In genomic region chr2:153153033-153153450, GRCm38 (mm10) we compare ENCODE assay signal across 26 mouse cellular contexts. TPM values are rescaled to one million over a fixed set of nuclear protein-coding genes. Genes with fewer than 3 reads are reported as not detected.
DNase-seq lines count a peak whose midpoint lies in the region; ATAC-seq lines count a peak whose summit lies in the region.
"Had no signal": no experiment of that assay in that cellular context is flagged by ENCODE, and none has a peak within 500 bp of the region (broad histone marks: within the 10 kb centered on the region; RNA-seq: fewer than 3 reads in every experiment).

No protein-coding gene starts in this region.

- intact Hi-C loops in left cerebral cortex, postnatal 10 days (cut with DNase I): loop anchor here (10.0 kb wide), 1 partner anchor 262 kb away; no protein-coding TSS in a partner anchor

- 48% methylated on average over 4 of the region's 4 CpGs for WGBS in intestine, embryonic 15.5 days
- WGBS in heart, embryonic 10.5 days: 57% methylated on average over 4 of the region's 4 CpGs

- H3K9ac ChIP-seq in intestine, embryonic 15.5 days: no peak overlapping the region
- H3K9ac ChIP-seq: forebrain, postnatal 0 days; heart, embryonic 12.5 days; hindbrain, embryonic 13.5 days; limb, embryonic 12.5 days; liver, embryonic 15.5 days; lung, embryonic 14.5 days had no signal

- H3K4me2 ChIP-seq in intestine, embryonic 15.5 days (replicated peaks): no peak overlapping the region
- H3K4me2 ChIP-seq: heart, embryonic 12.5 days; hindbrain, embryonic 13.5 days; limb, embryonic 12.5 days; liver, embryonic 15.5 days; lung, embryonic 14.5 days had no signal

- no peak for DNase-seq in cerebellum, postnatal 4 days (ENCODE audit: low spot score in 2 of 2)
- DNase-seq in cerebellum, postnatal 10 days: peak; percentile 48 to 63
- no peak for DNase-seq in lung, postnatal 4 days
- no peak for DNase-seq in heart, embryonic 10.5 days (ENCODE audit: low spot score)
- no peak for DNase-seq in left cerebral cortex, postnatal 10 days (ENCODE audit: extremely low spot score in 1 of 2, low spot score in 2 of 2)
- DNase-seq: adrenal gland, adult 8-10 months; forebrain, postnatal 0 days; gastrocnemius, postnatal 14 days; heart, adult 11 months; heart, postnatal 4 days; kidney, adult 8-10 months; kidney, postnatal 10 days; layer of hippocampus, adult 9-11 months; lung, embryonic 14.5 days; lung, postnatal 14 days; right cerebral cortex, postnatal 25 days had no signal

- H3K27me3 ChIP-seq in intestine, embryonic 15.5 days (replicated peaks): no peaks in the 10 kb centered on the region
- H3K27me3 ChIP-seq in heart, embryonic 10.5 days (ENCODE audit: insufficient read depth, poor library complexity, severe bottlenecking): 0 out of 2 replicates have a peak, but pooled peaks cover 3% of the 10 kb centered on the region
- H3K27me3 ChIP-seq: hindbrain, embryonic 13.5 days had no signal

- 0 out of 2 replicates have a peak overlapping the region, but pooled peaks have one; percentile 6 for H3K27ac ChIP-seq in intestine, embryonic 15.5 days
- H3K27ac ChIP-seq in heart, embryonic 10.5 days: no peak overlapping the region
- H3K27ac ChIP-seq: hindbrain, embryonic 13.5 days; limb, embryonic 12.5 days; liver, embryonic 15.5 days; midbrain, embryonic 10.5 days had no signal

- H3K4me3 ChIP-seq in intestine, embryonic 15.5 days (replicated peaks): no peak overlapping the region
- H3K4me3 ChIP-seq in heart, embryonic 10.5 days: no peak overlapping the region
- H3K4me3 ChIP-seq: erythroblast, embryonic 14.5 days; heart, embryonic 12.5 days; hindbrain, embryonic 13.5 days; limb, embryonic 12.5 days; liver, embryonic 15.5 days; midbrain, embryonic 10.5 days had no signal

- H3K36me3 ChIP-seq in intestine, embryonic 15.5 days: no peaks in the 10 kb centered on the region
- no peaks in the 10 kb centered on the region for H3K36me3 ChIP-seq in heart, embryonic 10.5 days
- H3K36me3 ChIP-seq: heart, embryonic 12.5 days; hindbrain, embryonic 13.5 days; limb, embryonic 12.5 days; liver, embryonic 15.5 days; midbrain, embryonic 10.5 days had no signal

- no peaks in the 10 kb centered on the region for H3K9me3 ChIP-seq in intestine, embryonic 15.5 days
- H3K9me3 ChIP-seq in heart, embryonic 10.5 days: no peaks in the 10 kb centered on the region
- H3K9me3 ChIP-seq: heart, embryonic 12.5 days; hindbrain, embryonic 13.5 days; limb, embryonic 12.5 days; liver, embryonic 15.5 days; midbrain, embryonic 10.5 days had no signal

- ATAC-seq in cerebellum, adult (ENCODE audit: insufficient number of reproducible peaks, low FRiP score, low TSS enrichment): peak; percentile 67; the same call in 1 of the 2 replicates
- peak; percentile 85 for ATAC-seq in intestine, embryonic 15.5 days
- no peak for ATAC-seq in granulocyte monocyte progenitor cell, adult 5-6 weeks (replicated peaks; ENCODE audit: poor library complexity, severe bottlenecking)
- ATAC-seq: forebrain, postnatal 0 days; midbrain, embryonic 16.5 days had no signal

- H3K4me1 ChIP-seq in intestine, embryonic 15.5 days (replicated peaks): no peaks in the 10 kb centered on the region
- H3K4me1 ChIP-seq in heart, embryonic 10.5 days: peaks cover 17% of the 10 kb centered on the region; the same call in 1 of the 2 replicates
- H3K4me1 ChIP-seq: hindbrain, embryonic 13.5 days; limb, embryonic 12.5 days; liver, embryonic 15.5 days; midbrain, embryonic 10.5 days had no signal

RNA-seq across cellular contexts. Expression of gene Tm9sf4, which starts 8.1 kb away (rescaled TPM):
- polyA plus RNA-seq in intestine, embryonic 15.5 days (2015; fragmentation: Nextera tagmentation; extraction: Ambion mirVana): 82.5 and 84.9 TPM in 2 replicates
- 54.2 and 60.7 TPM in 2 replicates for total RNA-seq in granulocyte monocyte progenitor cell, adult 5-6 weeks (2014; fragmentation: Nextera tagmentation)
- total RNA-seq in granulocyte monocyte progenitor cell, adult 5-6 weeks (2017): 61.3 and 91.4 TPM in 2 replicates
- polyA plus RNA-seq in heart, embryonic 10.5 days (2016; fragmentation: Nextera tagmentation; extraction: Ambion mirVana): 74.4 and 80.4 TPM in 2 replicates
- 100 to 1,000 TPM; 123 to 128 TPM for total RNA-seq in left cerebral cortex, postnatal 10 days (2021)

RNA-seq across cellular contexts. Expression of gene Hck, which starts 44.8 kb away (rescaled TPM):
- polyA plus RNA-seq in intestine, embryonic 15.5 days (2015; fragmentation: Nextera tagmentation; extraction: Ambion mirVana): 5.7 and 6.2 TPM in 2 replicates
- 6.4 and 9.5 TPM in 2 replicates for total RNA-seq in granulocyte monocyte progenitor cell, adult 5-6 weeks (2014; fragmentation: Nextera tagmentation)
- 13.1 and 17.5 TPM in 2 replicates for total RNA-seq in granulocyte monocyte progenitor cell, adult 5-6 weeks (2017)
- polyA plus RNA-seq in heart, embryonic 10.5 days (2016; fragmentation: Nextera tagmentation; extraction: Ambion mirVana): 0.48 and 1.3 TPM in 2 replicates
- total RNA-seq in left cerebral cortex, postnatal 10 days (2021): 1 to 10 TPM; 2.4 to 3.0 TPM

Comparison
In these comparisons a context has a peak if more than half of its experiments do, and no peak if none do; other contexts are left out.
1. DNase-seq: peak in cerebellum, postnatal 10 days (2 of 2); none in cerebellum, postnatal 4 days (0 of 2), lung, postnatal 4 days (0 of 2), heart, embryonic 10.5 days (single experiment) and left cerebral cortex, postnatal 10 days (0 of 2).